Mouse (Mus musculus) neural tube, embryonic 15.5 days (tissue): ENCODE measurements around the gene D11Wsu47e. TPM values are rescaled to one million over a fixed set of nuclear protein-coding genes. Genes with fewer than 3 reads are reported as not detected.
A peak's percentile ranks its signal among the peaks of the same experiment; 100 is the strongest.

Source experiments
- ATAC-seq: fragments of 200-750 bp; cut with Nextera tagmentation; 2 replicates; pipeline ENCODE4 v1.8.0; 2017; ENCODE audit warnings: mild to moderate bottlenecking, moderate TSS enrichment, moderate library complexity; ENCODE audit not compliant: low FRiP score
- H3K27ac ChIP-seq: fragments of 300-500 bp; sonication (generic); replicated peaks from 2 replicates; pipeline ENCODE4 v1.5.1; 2015; ENCODE audit warnings: mild to moderate bottlenecking, inconsistent platforms
- H3K27me3 ChIP-seq: fragments of 300-500 bp; sonication (generic); replicated peaks from 2 replicates; pipeline ENCODE4 v1.6.1; 2015; ENCODE audit warnings: inconsistent platforms
- H3K36me3 ChIP-seq: fragments of 300-500 bp; sonication (generic); 2 replicates; pipeline ENCODE4 v1.6.1; 2015; ENCODE audit warnings: inconsistent platforms
- H3K4me1 ChIP-seq: fragments of 300-500 bp; sonication (generic); 2 replicates; pipeline ENCODE4 v1.6.1; 2015; ENCODE audit warnings: inconsistent platforms
- H3K4me2 ChIP-seq: fragments of 300-500 bp; sonication (generic); 2 replicates; pipeline ENCODE4 v1.6.1; 2015; ENCODE audit warnings: inconsistent platforms, mild to moderate bottlenecking, moderate library complexity
- H3K4me3 ChIP-seq: fragments of 300-500 bp; sonication (generic); replicated peaks from 2 replicates; pipeline ENCODE4 v1.5.1; 2015; ENCODE audit warnings: mild to moderate bottlenecking, inconsistent platforms
- H3K9ac ChIP-seq: fragments of 300-500 bp; sonication (generic); replicated peaks from 2 replicates; pipeline ENCODE4 v1.6.1; 2015; ENCODE audit warnings: mild to moderate bottlenecking, inconsistent platforms
- H3K9me3 ChIP-seq: fragments of 300-500 bp; sonication (generic); replicated peaks from 2 replicates; pipeline ENCODE4 v1.6.1; 2016; ENCODE audit warnings: inconsistent platforms
- WGBS: fragments of 180-500 bp; shearing (Covaris S2); methylation state at CpG from one replicate; pipeline ENCODE4 v1.1.7; 2015; ENCODE audit warnings: mixed read lengths; 5-methylcytosine and 5-hydroxymethylcytosine counted together
- polyA plus RNA-seq: library from polyadenylated mRNA; unstranded; fragments of >200 nt; fragmentation: Nextera tagmentation; extraction: Ambion mirVana; gene quantifications from 2 replicates; pipeline ENCODE4 v1.2.1, GENCODE M21; 2015

The D11Wsu47e gene
- 21.6 and 21.8 TPM in 2 replicates for polyA plus RNA-seq

GRCm38 (mm10) chr11:113683957-113684706 lies at the start of gene D11Wsu47e, which contains the start of gene Fam104a:
D11Wsu47e (plus strand) TSS chr11:113684412.
Fam104a (minus strand) TSS chr11:113684155.
- Histone ChIP-seq H3K36me3 (peaks cover 17% of the 10 kb centered on the region), H3K9ac (peak within 1 kb of the TSS; percentile 89), H3K4me3 (peak within 1 kb of the TSS; percentile 91), H3K9me3 (no peaks in the 10 kb centered on the region), H3K27ac (peak within 1 kb of the TSS; percentile 93), H3K4me2 (peak within 1 kb of the TSS; percentile 90), H3K27me3 (no peaks in the 10 kb centered on the region), H3K4me1 (peaks cover 49% of the 10 kb centered on the region)
- ATAC-seq = peak; percentile 96
- WGBS = 1% methylated on average over 62 of the region's 73 CpGs

- H3K9ac ChIP-seq = no peak overlapping the region
- H3K9me3 ChIP-seq = no peaks in the 10 kb centered on the region
- H3K4me1 ChIP-seq = no peaks in the 10 kb centered on the region
- no peaks in the 10 kb centered on the region for H3K27me3 ChIP-seq
- 51% methylated on average over 10 of the region's 10 CpGs for WGBS
- ATAC-seq = no peak
- H3K36me3 ChIP-seq = no peaks in the 10 kb centered on the region
- H3K4me2 ChIP-seq = no peak overlapping the region
- H3K4me3 ChIP-seq = no peak overlapping the region
- H3K27ac ChIP-seq = no peak overlapping the region
Observed at GRCm38 (mm10) chr11:113634699-113635121, 49.5 kb upstream of the D11Wsu47e start.

- 91% methylated on average over 12 of the region's 12 CpGs for WGBS
- no peak overlapping the region for H3K27ac ChIP-seq
- H3K4me2 ChIP-seq = no peak overlapping the region
Observed at GRCm38 (mm10) chr11:113638680-113639079, 45.5 kb upstream of the D11Wsu47e start.

GRCm38 (mm10) chr11:113645181-113645580 lies 39.0 kb upstream of the D11Wsu47e start:
- Histone ChIP-seq H3K4me1 (peaks cover 14% of the 10 kb centered on the region), H3K36me3 (no peaks in the 10 kb centered on the region), H3K9me3 (no peaks in the 10 kb centered on the region), H3K27ac (no peak overlapping the region), H3K4me2 (no peak overlapping the region), H3K27me3 (no peaks in the 10 kb centered on the region), H3K9ac (no peak overlapping the region), H3K4me3 (no peak overlapping the region)
- ATAC-seq = no peak
- 86% methylated on average over 3 of the region's 3 CpGs for whole genome bisulfite sequencing

More at GRCm38 (mm10) chr11:113638680-113639079, 45.5 kb upstream of the D11Wsu47e start:
- Histone ChIP-seq H3K4me1 (no peaks in the 10 kb centered on the region), H3K4me3 (no peak overlapping the region), H3K9me3 (no peaks in the 10 kb centered on the region), H3K36me3 (no peaks in the 10 kb centered on the region), H3K9ac (no peak overlapping the region), H3K27me3 (no peaks in the 10 kb centered on the region)
- ATAC-seq = no peak

- H3K36me3 ChIP-seq = peaks cover 15% of the 10 kb centered on the region
- peak overlapping the region; percentile 71; the same call in 1 of the 2 replicates for H3K4me2 ChIP-seq
Observed at GRCm38 (mm10) chr11:113648152-113648551, 36.1 kb upstream of the D11Wsu47e start.

GRCm38 (mm10) chr11:113648690-113649352 lies 35.4 kb upstream of the D11Wsu47e start, which contains the start of gene Cog1:
Cog1 (plus strand) TSS chr11:113649169.
- Histone ChIP-seq H3K27me3 (no peaks in the 10 kb centered on the region), H3K9me3 (no peaks in the 10 kb centered on the region), H3K4me2 (peak within 1 kb of the TSS; percentile 71), H3K4me3 (peak within 1 kb of the TSS; percentile 92), H3K36me3 (peaks cover 21% of the 10 kb centered on the region), H3K27ac (peak within 1 kb of the TSS; percentile 93), H3K9ac (peak within 1 kb of the TSS; percentile 98), H3K4me1 (peaks cover 32% of the 10 kb centered on the region)
- ATAC-seq = no peak; the same call in 1 of the 2 replicates
- WGBS = 43% methylated on average over 26 of the region's 26 CpGs

More at GRCm38 (mm10) chr11:113648152-113648551, 36.1 kb upstream of the D11Wsu47e start:
- no peak for ATAC-seq
- H3K4me3 ChIP-seq = no peak overlapping the region
- H3K27ac ChIP-seq = no peak overlapping the region
- WGBS = 3% methylated on average over 15 of the region's 15 CpGs
- no peaks in the 10 kb centered on the region for H3K27me3 ChIP-seq
- no peak overlapping the region for H3K9ac ChIP-seq
- peaks cover 32% of the 10 kb centered on the region for H3K4me1 ChIP-seq
- H3K9me3 ChIP-seq = no peaks in the 10 kb centered on the region

GRCm38 (mm10) chr11:113649353-113650210 lies 34.6 kb upstream of the D11Wsu47e start, which contains the start of gene Slc39a11:
Slc39a11 (minus strand) TSS chr11:113650079.
- H3K4me2 ChIP-seq = peak within 1 kb of the TSS; percentile 71
- H3K4me1 ChIP-seq = peaks cover 32% of the 10 kb centered on the region
- H3K36me3 ChIP-seq = peaks cover 29% of the 10 kb centered on the region
- peak within 1 kb of the TSS; percentile 93 for H3K27ac ChIP-seq
- under 1% methylated on average over 81 of the region's 91 CpGs for WGBS
- peak within 1 kb of the TSS; percentile 92 for H3K4me3 ChIP-seq
- ATAC-seq = peak; percentile 85
- no peaks in the 10 kb centered on the region for H3K9me3 ChIP-seq
- no peaks in the 10 kb centered on the region for H3K27me3 ChIP-seq
- H3K9ac ChIP-seq = peak within 1 kb of the TSS; percentile 98

GRCm38 (mm10) chr11:113651206-113651906 lies 32.9 kb upstream of the D11Wsu47e start:
- Histone ChIP-seq H3K27ac (no peak overlapping the region), H3K4me3 (no peak overlapping the region), H3K27me3 (no peaks in the 10 kb centered on the region), H3K4me2 (peak overlapping the region; percentile 71; the same call in 1 of the 2 replicates), H3K4me1 (peaks cover 36% of the 10 kb centered on the region), H3K36me3 (peaks cover 47% of the 10 kb centered on the region), H3K9ac (no peak overlapping the region), H3K9me3 (no peaks in the 10 kb centered on the region)
- WGBS = 65% methylated on average over 22 of the region's 22 CpGs
- ATAC-seq = no peak

GRCm38 (mm10) chr11:113651907-113652273 lies 32.3 kb upstream of the D11Wsu47e start:
- Histone ChIP-seq H3K36me3 (peaks cover 52% of the 10 kb centered on the region), H3K4me3 (no peak overlapping the region), H3K27me3 (no peaks in the 10 kb centered on the region), H3K9ac (no peak overlapping the region), H3K27ac (no peak overlapping the region), H3K9me3 (no peaks in the 10 kb centered on the region), H3K4me1 (peaks cover 40% of the 10 kb centered on the region), H3K4me2 (no peak overlapping the region)
- ATAC-seq = no peak
- 53% methylated on average over 8 of the region's 8 CpGs for WGBS

- Histone ChIP-seq H3K27me3 (no peaks in the 10 kb centered on the region), H3K9me3 (no peaks in the 10 kb centered on the region), H3K27ac (no peak overlapping the region), H3K4me1 (peaks cover 40% of the 10 kb centered on the region), H3K36me3 (peaks cover 58% of the 10 kb centered on the region), H3K4me3 (no peak overlapping the region), H3K4me2 (no peak overlapping the region), H3K9ac (no peak overlapping the region)
- WGBS = 88% methylated on average over 6 of the region's 6 CpGs
- no peak for ATAC-seq
Observed at GRCm38 (mm10) chr11:113652516-113652915, 31.7 kb upstream of the D11Wsu47e start.
